Mouse (Mus musculus): Measurements from ENCODE around the gene Adh5. TPM values are rescaled to one million over a fixed set of nuclear protein-coding genes. Genes with fewer than 3 reads are reported as not detected.

The Adh5 gene
- total and polyA plus RNA-seq, 3 experiments = 384 to 487 (median 468) TPM

DNA sequence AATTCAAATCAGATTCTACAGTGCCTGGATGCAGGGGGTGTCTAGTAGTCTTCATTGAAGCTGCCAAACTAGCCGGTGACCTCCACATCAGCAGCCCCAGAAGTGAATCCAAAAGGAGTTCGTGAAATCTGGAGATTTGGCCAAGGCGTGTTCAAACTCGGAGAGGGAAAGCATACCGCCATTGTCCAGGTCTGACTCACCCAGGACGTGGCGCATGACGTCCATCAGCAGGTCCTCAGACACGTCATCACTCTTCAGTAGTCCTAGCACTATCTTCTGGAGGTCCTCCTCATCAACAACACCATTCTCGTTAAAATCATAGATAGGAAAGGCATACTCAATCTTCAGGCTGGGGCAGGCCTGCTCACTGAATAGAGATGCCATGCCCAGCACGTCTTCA lies 60.9 kb downstream of the Adh5 start:
- Histone ChIP-seq H3K27ac (ENCODE audit: insufficient read depth, low read depth) (no peak overlapping the region), H3K4me1 (ENCODE audit: control insufficient read depth in 1 of 2, insufficient read depth in 2 of 2) (peaks cover 2 to 3% of the 10 kb centered on the region in 2 experiments; a peak in 2 of 4 replicates), H3K36me3 (replicated peaks in 1 of 2; ENCODE audit: control insufficient read depth in 1 of 2, insufficient read depth in 1 of 2, low read length in 1 of 2) (no peaks in the 10 kb centered on the region), H3K4me3 (replicated peaks in 1 of 3; ENCODE audit: low read depth in 2 of 3, low read length in 2 of 3, poor library complexity in 1 of 3) (no peak overlapping the region), H3K9me3 (replicated peaks; ENCODE audit: low read length) (no peaks in the 10 kb centered on the region), H3K4me2 (ENCODE audit: insufficient read depth, low read depth, poor library complexity, severe bottlenecking) (no peak overlapping the region), H3K27me3 (replicated peaks) (peaks cover 2% of the 10 kb centered on the region), H3K9ac (ENCODE audit: insufficient read depth, low read depth) (no peak overlapping the region), H3K79me2 (replicated peaks; ENCODE audit: control insufficient read depth, extremely low read depth, insufficient read depth, poor library complexity, severe bottlenecking) (no peaks in the 10 kb centered on the region)
- in situ Hi-C loops (cut with MboI; ENCODE audit: low pct_ligation_motif_present, low pct_unique_long_range_greater_than_20kb, low sequenced_read_pairs) = no loop called here
- DNase-seq (ENCODE audit: extremely low read depth) = no peak
- dilution Hi-C loops (cut with MboI; ENCODE audit: extremely low pct_ligation_motif_present, extremely low pct_unique_long_range_greater_than_20kb, low sequenced_read_pairs) = no loop called here
- TF ChIP-seq CTCF (conservative IDR thresholded peaks at IDR 0.05 in 1 of 2, IDR thresholded peaks at IDR 0.05 in 1 of 2; ENCODE audit: low read depth in 2 of 2, low read length in 2 of 2) = 0 out of 4 replicates have a peak, but pooled peaks of 1 of the 2 experiments have one; percentile 22
- no peak for TF ChIP-seq SIN3A (IDR thresholded peaks at IDR 0.05; ENCODE audit: low read length)

Other genes starting within 250 kb of the Adh5 start
- gene 4930579F01Rik, start 249.3 kb upstream of the Adh5 start, total RNA-seq (2012; rRNA removed) = not detected in 2 replicates
- gene 4930579F01Rik, start 249.3 kb upstream of the Adh5 start, total RNA-seq (2014; rRNA removed) = not detected in 2 replicates
- gene 4930579F01Rik, start 249.3 kb upstream of the Adh5 start, polyA plus RNA-seq (2012; ENCODE audit: insufficient read length, low read depth) = not detected in 2 replicates
- not detected in 2 replicates for gene Adh7, start 225.3 kb upstream of the Adh5 start, total RNA-seq (2012; rRNA removed)
- not detected in 2 replicates for gene Adh7, start 225.3 kb upstream of the Adh5 start, total RNA-seq (2014; rRNA removed)
- gene Adh7, start 225.3 kb upstream of the Adh5 start, polyA plus RNA-seq (2012; ENCODE audit: insufficient read length, low read depth) = not detected in 2 replicates
- gene Adh1, start 182.1 kb upstream of the Adh5 start, total RNA-seq (2012; rRNA removed) = 0.13 TPM in 1 of 2 replicates, not detected in the other
- not detected in 2 replicates for gene Adh1, start 182.1 kb upstream of the Adh5 start, total RNA-seq (2014; rRNA removed)
- not detected in 2 replicates for gene Adh1, start 182.1 kb upstream of the Adh5 start, polyA plus RNA-seq (2012; ENCODE audit: insufficient read length, low read depth)
- gene Adh6a, start 129.8 kb upstream of the Adh5 start, total RNA-seq (2012; rRNA removed) = not detected in 2 replicates
- not detected in 2 replicates for gene Adh6a, start 129.8 kb upstream of the Adh5 start, total RNA-seq (2014; rRNA removed)
- not detected in 2 replicates for gene Adh6a, start 129.8 kb upstream of the Adh5 start, polyA plus RNA-seq (2012; ENCODE audit: insufficient read length, low read depth)
- not detected in 2 replicates for gene Adh6b, start 101.3 kb upstream of the Adh5 start, total RNA-seq (2012; rRNA removed)
- not detected in 2 replicates for gene Adh6b, start 101.3 kb upstream of the Adh5 start, total RNA-seq (2014; rRNA removed)
- not detected in 2 replicates for gene Adh6b, start 101.3 kb upstream of the Adh5 start, polyA plus RNA-seq (2012; ENCODE audit: insufficient read length, low read depth)
- 0.21 and 0.25 TPM in 2 replicates for gene Adh4, start 27.6 kb upstream of the Adh5 start, total RNA-seq (2012; rRNA removed)
- gene Adh4, start 27.6 kb upstream of the Adh5 start, total RNA-seq (2014; rRNA removed) = not detected in 2 replicates
- gene Adh4, start 27.6 kb upstream of the Adh5 start, polyA plus RNA-seq (2012; ENCODE audit: insufficient read length, low read depth) = not detected in 2 replicates
- gene Metap1, start 46.4 kb downstream of the Adh5 start, total RNA-seq (2012; rRNA removed) = 77.9 and 97.6 TPM in 2 replicates
- gene Metap1, start 46.4 kb downstream of the Adh5 start, total RNA-seq (2014; rRNA removed) = 163 and 183 TPM in 2 replicates
- 143 and 154 TPM in 2 replicates for gene Metap1, start 46.4 kb downstream of the Adh5 start, polyA plus RNA-seq (2012; ENCODE audit: insufficient read length, low read depth)
- 490 and 629 TPM in 2 replicates for gene Eif4e, start 83.1 kb downstream of the Adh5 start, total RNA-seq (2012; rRNA removed)
- gene Eif4e, start 83.1 kb downstream of the Adh5 start, total RNA-seq (2014; rRNA removed) = 590 and 677 TPM in 2 replicates
- gene Eif4e, start 83.1 kb downstream of the Adh5 start, polyA plus RNA-seq (2012; ENCODE audit: insufficient read length, low read depth) = 850 and 889 TPM in 2 replicates